Mouse (Mus musculus) lung, embryonic 16.5 days (tissue): ENCODE measurements around the gene Prex1. TPM values are rescaled to one million over a fixed set of nuclear protein-coding genes. Genes with fewer than 3 reads are reported as not detected.
A peak's percentile ranks its signal among the peaks of the same experiment; 100 is the strongest.

Source experiments
- ATAC-seq: fragments of 200-750 bp; cut with Nextera tagmentation; 2 replicates; pipeline ENCODE4 v1.8.0; 2017; ENCODE audit warnings: low read depth, mild to moderate bottlenecking, moderate library complexity
- H3K27ac ChIP-seq: fragments of 300-500 bp; sonication (generic); 2 replicates; pipeline ENCODE4 v1.5.1; 2014; ENCODE audit warnings: mild to moderate bottlenecking, control low read depth, low read length
- H3K27me3 ChIP-seq: fragments of 300-500 bp; sonication (generic); 2 replicates; pipeline ENCODE4 v1.6.1; 2014; ENCODE audit warnings: low read depth, low read length, mixed read lengths; ENCODE audit not compliant: control insufficient read depth, insufficient read depth
- H3K36me3 ChIP-seq: fragments of 300-500 bp; sonication (generic); 2 replicates; pipeline ENCODE4 v1.6.1; 2014; ENCODE audit warnings: low read length; ENCODE audit not compliant: control insufficient read depth, insufficient read depth
- H3K4me1 ChIP-seq: fragments of 300-500 bp; sonication (generic); replicated peaks from 2 replicates; pipeline ENCODE4 v1.6.1; 2014; ENCODE audit warnings: low read length, mixed read lengths; ENCODE audit not compliant: control insufficient read depth, insufficient read depth
- H3K4me2 ChIP-seq: fragments of 300-500 bp; sonication (generic); 2 replicates; pipeline ENCODE4 v1.6.1; 2014; ENCODE audit warnings: low read depth, low read length, control low read depth
- H3K4me3 ChIP-seq: fragments of 300-500 bp; sonication (generic); 2 replicates; pipeline ENCODE4 v1.5.1; 2014; ENCODE audit warnings: mild to moderate bottlenecking, low read length, control low read depth
- H3K9ac ChIP-seq: fragments of 300-500 bp; sonication (generic); 2 replicates; pipeline ENCODE4 v1.6.1; 2014; ENCODE audit warnings: low read length, control low read depth
- H3K9me3 ChIP-seq: fragments of 300-500 bp; sonication (generic); 2 replicates; pipeline ENCODE4 v1.6.1; 2016; ENCODE audit warnings: low read length; ENCODE audit not compliant: control insufficient read depth
- WGBS: fragments of 180-500 bp; shearing (Covaris S2); extraction: QIAGEN DNeasy Blood & Tissue Kit; methylation state at CpG from one replicate; pipeline ENCODE4 v1.1.7; 2014; 5-methylcytosine and 5-hydroxymethylcytosine counted together
- polyA plus RNA-seq: library from polyadenylated mRNA; unstranded; fragments of >200 nt; fragmentation: Nextera tagmentation; extraction: Ambion mirVana; gene quantifications from 2 replicates; pipeline ENCODE4 v1.2.1, GENCODE M21; 2015

Prex1 gene
- polyA plus RNA-seq, 1 experiment from 2014 or later = 8.9 TPM

GRCm38 (mm10) chr2:166629941-166630674 is 83.5 kb downstream of the Prex1 start:
- H3K36me3 ChIP-seq = no peaks in the 10 kb centered on the region
- no peak overlapping the region for H3K4me2 ChIP-seq
- H3K27me3 ChIP-seq = no peaks in the 10 kb centered on the region
- no peak overlapping the region for H3K9ac ChIP-seq
- 77% methylated on average over 17 of the region's 17 CpGs for WGBS
- no peaks in the 10 kb centered on the region for H3K4me1 ChIP-seq
- H3K4me3 ChIP-seq = no peak overlapping the region
- no peak for ATAC-seq
- no peak overlapping the region for H3K27ac ChIP-seq
- no peaks in the 10 kb centered on the region for H3K9me3 ChIP-seq

- H3K4me3 ChIP-seq = no peak overlapping the region
- H3K36me3 ChIP-seq = no peaks in the 10 kb centered on the region
- H3K9me3 ChIP-seq = no peaks in the 10 kb centered on the region
- no peaks in the 10 kb centered on the region for H3K27me3 ChIP-seq
- H3K4me2 ChIP-seq = no peak overlapping the region
- 90% methylated on average over 6 of the region's 6 CpGs for WGBS
- no peak overlapping the region for H3K9ac ChIP-seq
- ATAC-seq = no peak
- peaks cover 9% of the 10 kb centered on the region for H3K4me1 ChIP-seq
- H3K27ac ChIP-seq = no peak overlapping the region
Measured at GRCm38 (mm10) chr2:166627578-166627977, 86.1 kb downstream of the Prex1 start.

GRCm38 (mm10) chr2:166625219-166625618 is 88.4 kb downstream of the Prex1 start:
- no peaks in the 10 kb centered on the region for H3K27me3 ChIP-seq
- no peak for ATAC-seq
- no peak overlapping the region for H3K9ac ChIP-seq
- no peaks in the 10 kb centered on the region for H3K9me3 ChIP-seq
- H3K4me3 ChIP-seq = no peak overlapping the region
- H3K4me1 ChIP-seq = peaks cover 14% of the 10 kb centered on the region
- WGBS = 74% methylated on average over 11 of the region's 11 CpGs
- H3K4me2 ChIP-seq = no peak overlapping the region
- H3K36me3 ChIP-seq = no peaks in the 10 kb centered on the region
- H3K27ac ChIP-seq = no peak overlapping the region

- no peaks in the 10 kb centered on the region for H3K9me3 ChIP-seq
- no peak overlapping the region; the same call in 1 of the 2 replicates for H3K27ac ChIP-seq
- H3K4me2 ChIP-seq = no peak overlapping the region
- H3K9ac ChIP-seq = no peak overlapping the region
- peak; percentile 63 for ATAC-seq
- 25% methylated on average over 9 of the region's 9 CpGs for WGBS
- no peaks in the 10 kb centered on the region for H3K27me3 ChIP-seq
- no peak overlapping the region for H3K4me3 ChIP-seq
- peaks cover 19% of the 10 kb centered on the region for H3K4me1 ChIP-seq
- H3K36me3 ChIP-seq = no peaks in the 10 kb centered on the region
Measured at GRCm38 (mm10) chr2:166623081-166623567, 90.5 kb downstream of the Prex1 start.

- Histone ChIP-seq H3K27me3 (no peaks in the 10 kb centered on the region), H3K4me2 (no peak overlapping the region), H3K27ac (no peak overlapping the region), H3K36me3 (no peaks in the 10 kb centered on the region), H3K9ac (no peak overlapping the region), H3K4me3 (no peak overlapping the region), H3K9me3 (no peaks in the 10 kb centered on the region), H3K4me1 (peaks cover 19% of the 10 kb centered on the region)
- peak; percentile 27 for ATAC-seq
- 68% methylated on average over 7 of the region's 7 CpGs for WGBS
Measured at GRCm38 (mm10) chr2:166622590-166622989, 91.0 kb downstream of the Prex1 start.

GRCm38 (mm10) chr2:166622079-166622478 is 91.6 kb downstream of the Prex1 start:
- H3K4me3 ChIP-seq = no peak overlapping the region

DNA sequence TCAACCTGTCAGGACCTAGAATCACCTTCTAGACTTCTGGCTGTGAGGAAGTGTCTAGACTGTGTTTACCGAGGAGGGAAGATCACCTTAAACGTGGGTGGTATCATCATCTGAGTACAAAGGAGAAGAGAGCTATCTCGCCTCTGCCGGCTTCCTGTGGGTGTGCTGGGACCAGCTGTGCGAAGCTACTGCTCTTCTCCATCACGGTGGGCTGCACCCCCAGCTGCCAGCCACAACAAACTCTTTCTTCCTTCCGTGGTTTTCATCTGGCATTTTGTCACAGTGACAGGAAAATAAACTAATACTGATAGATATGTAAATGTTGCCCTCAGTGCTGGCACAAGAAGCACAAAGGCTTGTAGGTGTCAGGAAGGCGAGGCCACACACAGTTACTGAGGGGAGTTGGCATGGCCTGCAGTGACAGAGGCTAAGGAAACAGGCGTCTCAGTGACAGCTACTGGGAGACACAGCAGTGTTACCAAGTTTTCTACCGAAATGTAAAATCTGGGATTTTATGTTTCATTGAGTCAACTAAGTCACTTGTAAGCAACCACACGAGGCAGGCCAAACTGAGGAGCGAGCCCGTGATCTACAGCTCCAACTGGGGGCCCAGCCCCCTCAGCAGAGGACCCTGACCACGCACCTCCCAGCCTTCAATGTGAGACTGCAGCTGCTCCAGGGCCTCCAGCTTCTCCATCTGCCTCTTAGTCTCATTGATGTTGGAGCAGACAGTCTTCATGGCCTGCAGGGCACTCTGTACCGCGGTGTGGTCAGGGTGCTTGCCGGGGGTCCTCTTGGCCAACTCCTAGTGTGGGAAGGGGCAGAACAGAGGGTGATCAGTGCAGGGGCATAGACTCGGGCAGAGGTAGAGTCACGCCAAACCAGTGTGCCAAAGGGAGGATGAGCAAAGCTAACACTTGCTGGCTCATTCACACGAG is 92.8 kb downstream of the Prex1 start:
- Histone ChIP-seq H3K27ac (peak overlapping the region; percentile 32; the same call in 1 of the 2 replicates), H3K9ac (no peak overlapping the region), H3K4me1 (peaks cover 19% of the 10 kb centered on the region), H3K27me3 (no peaks in the 10 kb centered on the region), H3K4me3 (no peak overlapping the region), H3K36me3 (no peaks in the 10 kb centered on the region), H3K9me3 (no peaks in the 10 kb centered on the region), H3K4me2 (no peak overlapping the region)
- ATAC-seq = peak; percentile 51
- 52% methylated on average over 20 of the region's 20 CpGs for WGBS

More at GRCm38 (mm10) chr2:166622079-166622478, 91.6 kb downstream of the Prex1 start:
- ATAC-seq = no peak
- H3K36me3 ChIP-seq = no peaks in the 10 kb centered on the region
- H3K27me3 ChIP-seq = no peaks in the 10 kb centered on the region
- WGBS = 74% methylated on average over 6 of the region's 6 CpGs
- H3K9ac ChIP-seq = no peak overlapping the region
- H3K27ac ChIP-seq = no peak overlapping the region
- peaks cover 19% of the 10 kb centered on the region for H3K4me1 ChIP-seq
- no peak overlapping the region for H3K4me2 ChIP-seq
- H3K9me3 ChIP-seq = no peaks in the 10 kb centered on the region

DNA sequence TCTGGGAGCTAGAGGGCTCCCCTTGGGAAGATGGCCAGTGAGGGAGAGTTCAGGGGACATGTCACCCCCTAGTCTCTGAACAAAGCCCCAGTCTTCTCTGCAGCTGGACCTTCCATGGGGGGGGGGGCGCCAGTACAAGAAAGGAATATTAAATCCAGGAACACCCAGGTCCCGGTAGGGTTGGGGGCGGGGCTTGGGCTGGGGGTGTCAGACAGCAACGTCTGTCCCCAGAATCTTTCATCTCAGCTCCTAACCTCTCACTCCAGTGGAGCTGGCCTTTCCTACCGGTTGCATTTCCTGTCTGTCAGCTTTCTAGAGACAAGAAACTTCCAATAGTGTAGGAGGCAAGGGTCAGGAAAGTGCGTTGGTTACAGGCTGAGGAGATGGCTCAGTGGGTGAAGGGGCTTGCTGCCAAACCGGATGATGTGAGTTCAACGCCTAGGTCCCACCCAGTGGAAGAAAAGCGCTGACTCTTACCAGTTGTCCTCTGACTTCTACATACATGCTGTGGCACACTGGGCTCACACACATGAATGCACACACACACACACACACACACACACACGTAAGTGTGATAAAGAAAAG is 93.6 kb downstream of the Prex1 start:
- Histone ChIP-seq H3K4me2 (no peak overlapping the region), H3K9me3 (no peaks in the 10 kb centered on the region), H3K27me3 (no peaks in the 10 kb centered on the region), H3K36me3 (no peaks in the 10 kb centered on the region), H3K9ac (0 out of 2 replicates have a peak overlapping the region, but pooled peaks have one; percentile 7), H3K4me1 (peaks cover 19% of the 10 kb centered on the region), H3K27ac (no peak overlapping the region), H3K4me3 (no peak overlapping the region)
- 0 out of 2 replicates have a peak, but pooled peaks have one; percentile 6 for ATAC-seq
- WGBS = 31% methylated on average over 10 of the region's 10 CpGs

DNA sequence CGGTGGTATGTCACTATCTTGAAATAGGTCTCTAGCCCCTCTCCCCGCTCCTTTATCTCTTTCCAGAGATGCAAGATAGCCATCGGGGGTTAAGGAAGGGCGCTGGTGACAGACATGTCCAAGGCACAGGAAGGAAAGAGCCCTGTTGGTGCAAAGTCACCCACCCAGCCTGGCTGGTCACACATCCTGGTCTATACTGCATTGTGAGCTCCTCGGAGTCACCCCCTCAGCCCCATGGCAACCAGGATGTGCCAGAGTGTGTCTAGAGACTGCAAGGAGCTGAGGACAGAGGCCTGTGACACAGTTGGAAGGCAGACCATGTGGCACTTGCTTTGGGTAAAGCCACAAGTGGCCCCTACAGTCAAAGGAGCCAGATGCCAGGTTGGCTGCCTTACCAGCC is 94.4 kb downstream of the Prex1 start:
- ATAC-seq = no peak
- WGBS = 72% methylated on average over 5 of the region's 5 CpGs

More for the DNA sequence above, 94.4 kb downstream of the Prex1 start:
- H3K4me3 ChIP-seq = no peak overlapping the region
- H3K4me1 ChIP-seq = peaks cover 19% of the 10 kb centered on the region
- H3K27me3 ChIP-seq = no peaks in the 10 kb centered on the region
- H3K9ac ChIP-seq = no peak overlapping the region
- H3K27ac ChIP-seq = no peak overlapping the region
- no peaks in the 10 kb centered on the region for H3K9me3 ChIP-seq
- H3K36me3 ChIP-seq = no peaks in the 10 kb centered on the region
- H3K4me2 ChIP-seq = no peak overlapping the region
